Mouse (Mus musculus): ENCODE results near the gene Lrriq3.
A peak's percentile ranks its signal among the peaks of the same experiment; 100 is the strongest.

Lrriq3 gene

DNA sequence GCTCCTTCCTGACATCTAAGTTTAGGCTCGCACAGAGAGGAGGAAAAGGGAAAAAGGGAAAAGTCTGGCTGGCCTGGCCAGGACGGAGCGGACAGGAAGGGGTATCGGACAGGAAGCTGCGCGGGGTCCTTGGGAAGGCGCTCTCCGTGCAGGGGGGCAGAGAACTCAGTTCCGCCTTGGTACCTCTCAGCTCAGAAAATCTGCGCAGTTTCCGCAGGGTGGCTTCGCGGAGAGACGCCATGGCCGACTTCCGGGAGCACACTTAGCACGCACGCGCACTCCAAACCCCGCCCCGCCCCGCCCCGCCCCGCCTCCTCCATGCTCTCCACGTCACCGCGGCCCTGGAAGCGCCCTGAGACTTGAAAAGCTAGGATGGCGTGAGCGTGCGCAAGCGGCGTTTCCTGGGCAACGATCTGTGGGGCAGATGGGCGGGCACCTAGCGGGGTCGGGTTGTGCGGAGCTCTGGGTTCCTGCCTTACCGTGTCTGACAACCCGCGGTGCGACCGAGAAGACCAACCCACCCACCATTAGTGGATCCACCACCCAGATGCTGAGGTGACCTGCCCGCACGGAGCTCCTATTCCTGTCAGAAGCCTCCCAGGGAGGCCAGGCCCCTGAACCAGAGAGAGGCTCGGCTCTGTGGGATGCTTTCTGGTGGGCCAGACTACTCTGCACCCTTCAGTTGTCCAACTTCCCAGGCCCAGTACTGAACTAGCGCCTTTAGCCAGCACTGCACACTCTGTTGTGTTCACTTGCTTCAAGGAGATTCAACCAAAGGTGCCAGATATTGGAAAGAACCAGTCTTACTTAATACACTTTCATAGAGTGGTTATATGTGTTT, at the start of gene Lrriq3, which contains the start of gene Fpgt:
Lrriq3 (plus strand) TSS at position 319 of the 841 bp plus-strand sequence.
Fpgt (minus strand) TSS at position 288 of the 841 bp plus-strand sequence.
- peak; percentile 87 for DNase-seq

DNA sequence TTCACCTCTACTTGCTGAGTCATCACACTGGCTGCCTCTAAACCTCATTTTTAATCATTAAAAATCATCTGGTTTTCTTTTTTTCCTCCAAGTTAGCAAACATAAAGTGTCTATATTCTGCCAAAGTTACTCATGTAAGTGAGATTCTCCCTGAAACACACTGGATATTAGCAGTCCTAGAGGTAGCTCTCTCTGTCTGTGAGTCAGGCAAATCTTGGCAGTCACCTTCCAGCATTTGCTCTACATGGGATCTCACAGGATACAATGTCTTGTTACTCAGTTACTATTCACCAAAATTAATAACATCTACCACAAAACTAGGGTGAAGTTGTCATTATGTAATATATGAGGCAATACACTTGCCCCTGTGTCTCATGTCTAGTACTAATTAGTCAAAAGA, 41.2 kb upstream of the Lrriq3 start:
- DNase-seq = no peak

DNA sequence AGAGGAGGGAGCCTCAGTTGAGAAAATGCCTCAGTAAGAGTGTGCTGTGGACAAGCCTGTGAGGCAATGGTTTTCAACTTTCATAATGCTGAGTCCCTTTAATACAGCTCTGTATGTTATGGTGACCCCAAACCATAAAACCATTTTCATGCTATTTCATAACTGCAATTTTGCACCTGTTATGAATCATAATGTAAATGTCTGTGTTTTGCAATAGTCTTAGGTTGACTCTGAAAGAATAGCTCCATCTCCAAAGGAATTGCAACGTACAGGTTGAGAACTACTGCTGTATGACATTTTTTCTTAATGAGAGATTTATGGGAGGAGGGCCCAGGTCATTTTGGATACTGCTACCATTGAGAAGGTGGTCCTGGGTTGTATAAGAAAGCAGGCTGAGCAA, 40.0 kb upstream of the Lrriq3 start:
- no peak for DNase-seq

DNA sequence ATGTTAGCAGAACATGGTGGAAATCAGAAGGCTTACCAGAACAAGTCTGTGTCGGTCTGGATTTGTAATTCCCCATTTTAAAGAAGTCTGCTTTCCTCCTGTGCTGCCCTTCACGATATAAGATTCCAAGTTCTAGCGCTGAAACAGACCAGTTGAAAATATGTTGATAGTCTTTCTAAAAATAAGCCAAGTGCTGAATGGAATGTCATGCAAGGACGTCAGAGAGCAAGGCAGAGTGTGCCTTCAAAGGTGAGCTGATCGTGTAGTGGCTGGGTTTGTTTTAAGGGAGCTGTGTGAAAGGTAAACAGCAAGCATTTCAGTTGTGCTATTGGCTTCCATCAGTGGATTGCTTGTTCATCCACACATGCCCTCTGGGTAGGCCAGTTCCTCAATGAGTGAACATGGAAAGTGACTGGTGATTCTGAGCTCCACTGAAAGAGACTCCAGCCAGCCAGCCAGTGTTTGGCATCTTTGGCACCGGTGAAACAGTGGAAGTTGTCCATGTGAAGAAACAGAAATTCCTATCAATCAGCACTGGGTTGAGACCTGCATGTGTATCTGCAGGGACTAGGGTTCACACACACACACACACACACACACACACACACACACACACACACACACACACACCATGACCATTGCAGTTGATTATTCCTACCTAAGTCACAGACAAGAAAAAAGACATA, 37.9 kb upstream of the Lrriq3 start, which contains the start of gene Tnni3k:
Tnni3k (minus strand) TSS at position 177 of the 686 bp plus-strand sequence.
- DNase-seq = no peak

DNA sequence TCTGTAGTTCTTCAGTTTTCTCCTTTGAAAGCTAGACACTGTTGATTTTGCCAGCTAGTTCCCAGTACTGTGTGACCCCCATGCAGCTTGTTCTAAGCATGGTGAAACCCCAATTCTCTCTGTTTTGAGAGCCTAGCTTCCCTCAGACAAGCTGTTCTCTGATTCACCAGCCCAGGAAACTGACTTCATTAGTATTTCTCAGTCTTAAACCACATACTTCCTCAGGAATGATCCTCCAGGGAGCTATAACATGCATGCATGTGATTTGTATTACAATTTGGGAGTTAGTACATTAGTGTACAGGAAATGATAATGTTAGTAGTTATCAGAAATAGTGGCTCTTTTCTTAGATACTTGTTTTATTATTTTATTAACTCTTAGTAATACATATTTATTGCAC, 36.6 kb upstream of the Lrriq3 start:
- DNase-seq = no peak

DNA sequence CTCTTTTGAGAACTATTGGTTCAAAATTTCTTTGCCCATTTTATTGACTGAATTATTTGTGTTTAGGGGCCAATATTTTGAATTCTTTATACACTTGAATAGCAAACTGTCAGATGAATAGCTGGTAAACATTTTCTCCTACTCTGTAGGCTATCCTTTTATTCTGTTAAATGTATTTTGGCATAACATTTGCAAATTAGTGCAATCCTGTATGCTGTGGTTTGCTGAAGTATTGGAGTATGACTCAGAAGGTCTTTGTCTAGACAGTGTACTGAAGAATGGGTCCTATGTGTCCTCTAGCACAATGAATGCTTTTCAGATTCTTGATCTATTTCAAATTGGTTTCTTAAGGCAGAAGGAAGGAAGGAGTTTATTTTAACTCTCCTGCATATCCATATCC, 35.7 kb upstream of the Lrriq3 start:
- no peak for DNase-seq

DNA sequence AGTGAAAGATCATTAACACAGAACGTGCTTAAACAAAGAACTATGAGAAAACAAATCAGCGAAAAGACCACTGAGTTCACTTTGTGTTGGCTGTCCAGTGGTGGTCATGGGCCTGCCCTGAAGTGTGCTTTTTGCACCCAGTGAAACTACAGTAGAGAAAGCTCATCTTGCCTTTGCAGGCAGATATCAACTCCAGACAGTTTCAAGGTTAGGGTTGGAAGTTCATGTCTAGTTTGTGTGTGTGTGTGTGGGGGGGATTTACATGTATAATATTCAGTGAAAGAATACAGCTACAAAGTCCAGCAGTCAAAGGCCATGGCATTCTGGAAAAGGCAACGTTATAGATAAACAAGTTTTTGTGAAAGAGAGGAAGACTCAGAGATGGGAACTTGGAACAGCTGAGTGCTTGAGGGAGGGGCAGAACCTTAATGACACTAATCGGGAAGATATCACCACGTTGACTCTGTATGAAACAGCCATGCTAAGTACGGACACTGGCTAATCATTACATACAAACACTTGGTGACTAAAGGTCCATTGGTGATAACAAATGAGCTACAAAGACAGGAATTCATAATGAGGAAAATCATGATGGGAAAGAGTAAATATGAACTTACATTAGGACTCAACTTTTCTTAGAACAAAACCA, 34.3 kb upstream of the Lrriq3 start:
- no peak for DNase-seq

DNA sequence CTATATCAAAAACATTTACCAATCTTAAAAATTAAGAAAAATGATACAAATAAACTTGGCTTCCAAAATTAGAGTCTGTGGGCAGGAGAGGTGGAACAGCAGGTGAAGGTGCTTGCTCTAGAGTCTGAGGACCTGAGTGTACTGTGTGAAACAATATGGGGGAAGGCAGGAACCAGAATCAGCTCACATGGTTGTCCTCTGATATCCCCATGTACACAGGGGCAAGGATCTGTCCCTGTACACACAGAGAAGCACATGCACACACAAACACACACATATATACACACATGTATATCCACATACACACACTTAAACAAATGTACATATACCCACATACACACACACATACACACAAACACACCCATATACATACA, 33.8 kb upstream of the Lrriq3 start:
- DNase-seq = no peak

DNA sequence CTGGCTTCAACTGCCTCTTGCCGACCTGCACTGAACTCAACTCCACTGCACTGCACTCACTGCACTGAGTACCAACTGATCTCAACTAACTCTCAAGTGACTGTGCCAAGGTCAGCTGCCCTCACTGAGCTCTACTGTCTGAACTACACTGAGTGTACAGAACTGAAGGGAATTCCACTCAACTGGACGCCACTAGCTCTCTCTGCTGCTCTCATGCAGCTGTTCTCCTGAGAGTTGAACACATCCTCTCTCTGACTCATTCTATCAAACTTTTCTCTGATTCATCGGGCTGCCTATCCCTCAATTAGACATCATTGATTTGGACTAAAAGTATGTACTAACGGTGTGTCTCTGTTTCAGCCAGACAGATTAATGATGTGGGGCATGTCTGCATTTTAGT, 15.3 kb upstream of the Lrriq3 start:
- DNase-seq = no peak

DNA sequence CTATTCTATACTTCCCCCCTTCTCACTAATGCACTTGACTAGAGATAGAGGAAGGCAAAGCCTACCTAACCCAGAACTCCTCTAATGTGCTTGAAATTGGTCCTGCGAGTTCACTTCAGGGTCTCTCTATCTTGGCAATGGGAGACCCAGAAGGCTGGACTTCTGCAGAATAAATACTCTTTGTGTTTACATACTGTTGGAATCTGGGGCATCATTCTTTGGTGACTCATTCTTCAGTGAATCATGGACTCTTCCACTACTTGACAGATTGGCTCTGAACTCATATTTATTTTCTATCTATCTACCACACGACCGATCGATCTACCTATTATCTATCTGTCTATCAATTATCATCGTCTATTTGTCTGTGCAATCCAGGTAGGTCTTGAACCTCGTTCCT, 1.2 kb upstream of the Lrriq3 start:
- no peak for DNase-seq

DNA sequence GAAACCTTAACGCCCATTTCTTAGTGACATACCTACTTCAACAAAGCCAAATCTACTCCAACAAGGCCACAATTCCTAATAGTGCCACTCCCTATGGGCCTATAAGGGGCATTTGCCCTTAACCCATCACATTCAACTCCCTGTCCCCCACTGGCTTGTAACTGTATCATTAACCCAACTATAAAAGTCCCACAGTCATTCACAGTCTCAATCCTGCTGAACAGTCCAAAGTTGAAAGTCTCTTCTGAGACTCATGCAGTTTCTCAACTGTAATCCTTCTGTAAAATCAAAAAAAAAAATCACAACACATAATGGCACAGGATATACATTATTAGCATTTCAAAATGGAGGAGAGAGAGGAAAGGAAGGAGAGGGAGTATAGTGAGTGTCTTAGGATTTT, 6.0 kb downstream of the Lrriq3 start:
- DNase-seq = no peak

DNA sequence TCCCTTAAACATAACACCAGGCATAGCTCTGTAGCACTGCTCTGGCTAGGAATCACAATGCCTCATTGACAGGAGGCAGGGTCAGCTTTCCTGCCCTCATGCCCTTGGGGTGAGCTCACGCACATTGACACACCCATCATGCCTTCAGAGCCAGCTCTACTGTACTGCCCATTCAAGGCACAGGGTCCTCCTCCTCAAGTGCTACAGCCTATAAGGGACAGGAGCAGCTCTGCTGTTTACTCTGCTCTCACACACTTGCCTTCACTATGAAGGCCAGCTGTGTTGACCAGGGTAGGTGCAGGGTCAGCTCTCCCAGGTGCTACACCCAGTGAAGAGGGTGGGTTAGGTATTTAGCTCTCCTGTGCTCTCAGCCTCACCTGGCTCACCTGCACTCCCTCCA, 12.7 kb downstream of the Lrriq3 start:
- DNase-seq = no peak

DNA sequence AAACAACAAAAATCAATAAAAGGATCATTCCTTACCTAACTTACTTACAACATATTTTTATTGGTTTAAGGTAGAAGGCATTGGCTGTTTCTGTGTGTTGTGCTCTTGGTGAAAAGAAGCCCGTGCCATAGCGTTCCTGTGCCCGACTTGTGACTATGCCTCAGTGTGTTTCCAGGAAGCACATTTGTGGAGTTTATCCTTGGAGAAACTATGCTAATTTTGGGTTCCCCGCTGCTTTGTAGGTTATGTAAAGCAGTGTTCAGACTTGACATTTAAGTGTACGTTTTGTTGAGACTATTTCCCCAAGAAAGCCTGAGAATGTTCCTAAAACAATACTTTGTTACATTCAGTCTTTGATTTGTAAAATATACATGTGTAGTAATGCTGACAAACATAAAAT, 44.5 kb downstream of the Lrriq3 start:
- no peak for DNase-seq

DNA sequence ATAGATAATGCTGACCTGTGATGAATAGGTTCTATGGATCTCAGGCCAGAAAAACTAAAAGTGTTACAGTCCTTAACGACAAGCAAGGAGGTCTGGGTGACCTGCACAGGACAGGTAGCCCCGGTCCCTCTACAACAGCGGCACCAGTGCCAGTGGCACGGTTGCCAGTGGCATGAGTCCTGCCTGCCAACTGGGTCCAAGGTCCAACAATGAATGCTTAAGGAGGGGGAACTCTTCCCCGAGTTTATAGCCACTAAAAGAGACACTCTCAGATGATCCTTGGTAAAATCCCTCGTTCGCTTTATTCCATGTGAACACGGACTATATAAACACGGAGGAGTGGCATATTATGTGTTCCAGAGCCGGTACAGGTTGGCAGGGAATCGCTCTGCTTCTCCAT, 47.8 kb downstream of the Lrriq3 start:
- no peak for DNase-seq

DNA sequence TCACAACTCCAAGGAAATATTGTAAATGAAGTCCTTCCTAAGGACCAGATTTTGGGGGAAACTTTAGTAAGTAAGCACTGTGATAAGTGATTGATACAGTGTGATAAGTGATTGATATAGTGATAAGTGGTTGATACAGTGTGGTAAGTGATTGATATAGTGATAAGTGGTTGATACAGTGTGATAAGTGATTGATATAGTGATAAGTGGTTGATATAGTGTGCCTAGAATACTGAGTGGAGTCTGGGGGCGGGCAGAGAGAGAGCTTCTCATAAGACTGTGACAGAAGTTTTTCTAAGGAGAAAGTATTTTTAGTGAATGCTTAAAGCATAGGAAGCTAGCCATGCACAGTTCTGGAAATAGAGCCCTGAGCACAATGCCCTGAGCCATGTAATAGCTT, 51.1 kb downstream of the Lrriq3 start:
- DNase-seq = no peak

DNA sequence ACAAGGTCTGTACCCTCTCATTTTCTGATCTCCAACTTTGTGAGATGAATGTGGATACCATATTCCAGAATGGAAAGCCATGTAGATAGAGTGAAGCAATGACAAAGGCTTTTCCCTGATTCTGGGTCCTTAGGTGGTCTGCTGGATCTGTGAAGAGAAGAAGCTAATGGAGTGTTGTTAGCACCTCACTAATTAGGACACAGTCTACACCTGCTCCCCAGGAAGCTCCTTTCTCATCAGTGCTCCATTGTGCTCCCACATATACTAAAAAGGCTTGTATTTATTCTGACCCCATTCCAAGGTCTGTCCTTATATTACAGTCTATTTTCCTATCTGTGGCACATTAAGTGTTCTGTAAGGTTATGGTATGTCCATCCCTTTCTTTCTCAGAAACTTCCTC, 68.6 kb downstream of the Lrriq3 start:
- DNase-seq = no peak

DNA sequence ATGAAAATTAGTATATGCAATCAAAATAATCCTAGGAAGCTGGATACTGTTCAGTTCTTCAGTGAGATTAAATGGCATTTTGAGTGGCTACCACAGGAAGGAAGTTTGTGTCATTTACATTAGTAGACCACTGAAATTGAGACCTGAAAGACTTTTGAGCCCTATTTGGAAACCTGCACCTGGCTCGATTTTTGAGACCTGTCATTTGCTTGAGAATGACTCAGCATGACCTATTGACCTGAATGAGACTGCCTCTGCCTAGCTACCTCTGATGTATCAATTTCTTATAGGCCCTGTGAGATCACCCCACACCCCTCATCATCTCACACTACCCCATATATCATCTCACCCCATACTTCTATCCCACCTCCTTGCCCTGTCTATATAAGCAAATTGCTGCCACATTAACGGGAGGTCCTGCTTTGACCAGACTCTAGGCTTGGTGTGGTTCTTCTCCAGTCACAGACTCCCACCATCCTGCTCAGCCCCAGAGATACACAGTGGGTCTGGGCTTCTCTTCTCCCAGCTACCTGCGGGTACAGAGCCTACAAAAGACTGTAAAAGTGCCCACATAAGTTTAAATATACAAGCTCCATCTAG, 87.2 kb downstream of the Lrriq3 start:
- no peak for DNase-seq

DNA sequence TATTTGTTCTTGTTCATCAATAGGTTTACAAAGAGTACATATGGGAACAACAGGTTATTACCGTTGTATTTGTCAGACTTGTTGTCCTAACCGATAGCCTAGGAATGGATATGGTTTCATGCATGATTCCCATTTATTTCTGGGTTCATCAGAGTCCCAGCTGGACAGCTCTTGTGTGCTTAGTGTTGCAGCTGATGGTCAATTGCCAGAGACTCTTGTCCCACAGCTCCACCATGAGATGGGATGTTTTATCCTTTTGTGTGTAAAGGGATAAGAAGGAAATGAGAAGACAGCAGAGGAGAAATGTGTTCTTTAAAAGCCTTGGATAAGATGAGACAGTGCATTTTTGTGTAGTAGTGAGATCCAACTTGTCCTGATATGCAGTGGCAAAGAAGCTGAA, 93.2 kb downstream of the Lrriq3 start:
- no peak for DNase-seq

DNA sequence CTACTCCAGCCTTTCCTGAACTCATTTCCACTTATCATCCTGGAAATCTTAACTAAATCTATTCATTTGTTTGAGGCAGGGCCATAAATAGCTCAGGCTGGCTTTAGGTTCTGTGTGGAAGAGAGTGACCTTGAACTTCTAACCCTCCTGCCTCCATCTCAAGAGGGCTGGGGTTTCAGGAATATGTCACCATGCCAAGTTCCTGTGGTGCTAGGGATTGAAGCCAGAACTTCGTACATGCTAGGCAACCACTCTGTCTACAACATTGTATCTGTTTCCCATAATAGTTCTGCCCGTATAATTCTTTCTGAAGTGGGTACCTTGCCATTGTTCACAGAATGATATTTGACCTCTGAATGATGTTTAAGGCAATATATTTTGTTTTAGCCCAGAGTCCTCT, 95.6 kb downstream of the Lrriq3 start:
- no peak for DNase-seq

DNA sequence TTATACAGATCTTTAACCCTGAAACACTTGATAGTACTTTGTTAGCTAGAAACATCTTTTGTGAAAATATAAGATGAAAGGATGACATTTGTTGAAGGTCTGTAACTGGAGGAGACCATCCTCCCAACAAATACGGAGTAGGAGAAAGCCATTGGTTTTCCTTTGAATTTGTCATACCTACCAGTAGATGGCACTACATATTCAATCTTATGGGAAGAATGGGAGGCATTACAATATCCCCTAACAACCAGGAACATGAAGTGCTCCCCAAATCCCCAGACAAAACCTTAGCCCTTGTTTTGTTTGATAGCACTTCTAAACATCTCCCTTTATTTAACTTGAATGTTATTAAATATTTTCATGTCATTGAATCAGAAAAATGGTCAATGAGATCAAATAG, 141.7 kb downstream of the Lrriq3 start:
- DNase-seq = no peak

DNA sequence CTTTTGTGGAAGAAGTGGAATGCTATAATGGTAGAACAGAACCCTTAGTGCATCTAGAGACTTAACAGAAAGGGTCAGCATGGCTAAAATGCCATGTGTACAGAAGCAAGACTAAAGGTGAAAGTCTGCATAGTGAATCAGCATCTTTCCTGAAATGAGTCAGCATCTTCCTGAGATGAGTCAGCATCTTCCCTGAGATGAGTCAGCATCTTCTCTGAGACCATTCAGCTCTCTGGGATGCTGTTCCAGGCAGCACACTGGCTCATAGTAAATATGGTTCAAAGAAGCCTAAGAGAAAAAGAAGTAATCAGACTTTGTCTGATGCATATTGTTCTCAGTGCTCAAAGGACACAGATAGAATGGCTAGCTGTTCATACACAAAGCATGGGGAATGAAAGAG, 142.3 kb downstream of the Lrriq3 start:
- no peak for DNase-seq
